Mouse (Mus musculus) C2C12 (cell line): ENCODE data around the gene Cep89. TPM values are rescaled to one million over a fixed set of nuclear protein-coding genes. Genes with fewer than 3 reads are reported as not detected.
A peak's percentile ranks its signal among the peaks of the same experiment; 100 is the strongest.

Source experiments
- H3K27me3 ChIP-seq: one replicate; pipeline ENCODE4 v1.6.1; 2011; ENCODE audit not compliant: control insufficient read depth, insufficient read depth, insufficient read length
- H3K36me3 ChIP-seq: one replicate; pipeline ENCODE4 v1.6.1; 2011; ENCODE audit not compliant: control insufficient read depth, insufficient read depth
- H3K4me3 ChIP-seq: one replicate; pipeline ENCODE4 v1.5.1; 2011; ENCODE audit warnings: mild to moderate bottlenecking, control low read depth; ENCODE audit not compliant: poor library complexity, insufficient read depth, severe bottlenecking
- H3K79me2 ChIP-seq: one replicate; pipeline ENCODE4 v1.6.1; 2011; ENCODE audit not compliant: control insufficient read depth, insufficient read depth
- H3K79me3 ChIP-seq: one replicate; pipeline ENCODE4 v1.6.1; 2011; ENCODE audit warnings: low read depth, control low read depth
- H3ac ChIP-seq: one replicate; pipeline ENCODE3; 2011; ENCODE audit warnings: low read depth; ENCODE audit not compliant: control insufficient read depth, insufficient read length
- CEBPB ChIP-seq: IDR thresholded peaks from one replicate; pipeline ENCODE4 v1.6.1; 2011; ENCODE audit warnings: low read depth, mild to moderate bottlenecking, control low read depth, moderate library complexity
- CTCF ChIP-seq: IDR thresholded peaks from one replicate; pipeline ENCODE4 v1.5.1; 2011; ENCODE audit not compliant: control insufficient read depth, insufficient read depth, insufficient read length
- FOSL1 ChIP-seq: IDR thresholded peaks from one replicate; pipeline ENCODE4 v1.8.0; 2011; ENCODE audit warnings: mild to moderate bottlenecking, low read length; ENCODE audit not compliant: poor library complexity, insufficient read depth, severe bottlenecking
- MAX ChIP-seq: IDR thresholded peaks from one replicate; pipeline ENCODE4 v1.6.1; 2011; ENCODE audit warnings: mild to moderate bottlenecking, control low read depth
- MYOD1 ChIP-seq: IDR thresholded peaks from one replicate; pipeline ENCODE4 v1.6.1; 2011; ENCODE audit warnings: low read depth; ENCODE audit not compliant: control insufficient read depth, insufficient read length
- MYOG ChIP-seq: IDR thresholded peaks from one replicate; pipeline ENCODE4 v1.6.1; 2011; ENCODE audit not compliant: control insufficient read depth, insufficient read length; ENCODE audit errors: extremely low read depth
- USF1 ChIP-seq: IDR thresholded peaks from one replicate; pipeline ENCODE4 v1.6.1; 2011; ENCODE audit warnings: low read depth, mild to moderate bottlenecking, control low read depth, moderate library complexity
- long read RNA-seq, 2 experiments: library from polyadenylated mRNA; unstranded; transcript quantifications; one replicate each; pipeline ENCODE4 v2.0.0; 2019 to 2020
- polyA plus RNA-seq: library from polyadenylated mRNA; unstranded; fragments of >200 nt; fragmentation: generic; extraction: Trizol; gene quantifications from one replicate; pipeline ENCODE4 v1.2.1, GENCODE M21; 2012; ENCODE audit warnings: missing spikeins

Cep89 gene
- 20.5 TPM for polyA plus RNA-seq
- long read RNA-seq, experiment 1, transcript Cep89-201 (19 exons, 2,610 nt), result major isoform, 8 of 17 reads
- long read RNA-seq, experiment 1, partial matches to known transcripts, result 3 of 17 reads
- long read RNA-seq, experiment 1, other reads (novel, unspliced or antisense), result 6 of 17 reads
- long read RNA-seq, experiment 2, transcript Cep89-201 (19 exons, 2,610 nt), result major isoform, 166 of 228 reads
- long read RNA-seq, experiment 2, partial matches to known transcripts, result 27 of 228 reads
- long read RNA-seq, experiment 2, other reads (novel, unspliced or antisense), result 31 of 228 reads

DNA sequence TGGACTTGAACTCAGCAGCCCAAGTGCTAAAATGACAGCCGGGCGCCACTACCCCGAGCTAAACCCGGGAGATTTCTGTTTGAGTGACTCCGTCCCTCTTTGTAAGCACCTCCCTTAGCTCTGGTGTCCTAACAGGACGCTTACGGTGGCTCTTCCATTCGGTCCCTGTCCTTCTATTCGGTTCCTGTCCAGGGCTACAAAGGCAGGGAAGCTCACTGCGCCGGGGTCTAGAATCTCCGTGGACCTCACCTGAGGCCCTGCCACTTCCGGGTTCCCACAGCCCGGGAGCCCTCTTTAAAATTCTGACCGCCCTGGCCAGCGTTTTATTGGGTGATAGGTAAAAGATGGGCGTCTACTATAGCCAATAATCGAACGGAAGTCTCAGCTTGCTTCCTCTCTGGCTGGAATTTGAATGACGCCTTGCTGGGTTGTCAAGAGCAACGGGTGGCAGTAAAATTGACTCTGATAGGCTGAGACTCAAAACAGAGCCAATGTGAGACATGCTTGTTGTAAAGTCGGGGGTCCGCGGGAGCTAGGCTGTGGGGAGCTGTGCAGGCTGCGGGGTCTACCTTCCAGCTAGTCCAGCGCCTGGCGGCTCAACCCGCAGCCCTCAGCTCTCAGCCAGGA lies at the start of gene Cep89, which contains the start of gene Faap24:
TSS of gene Cep89 (plus strand) at position 494 of the 627 bp plus-strand sequence.
TSS of gene Faap24 (minus strand) at position 295 of the 627 bp plus-strand sequence.
- Histone ChIP-seq H3K36me3 (peaks cover 18% of the 10 kb centered on the region), H3K27me3 (no peaks in the 10 kb centered on the region), H3ac (peak within 1 kb of the TSS; percentile 72), H3K79me3 (peaks cover 14% of the 10 kb centered on the region), H3K4me3 (peak within 1 kb of the TSS; percentile 75), H3K79me2 (peaks cover 29% of the 10 kb centered on the region)
- no peak for TF ChIP-seq MYOG
- no peak for TF ChIP-seq FOSL1
- TF ChIP-seq MAX, result no peak
- TF ChIP-seq CEBPB, result no peak
- TF ChIP-seq MYOD1, result no peak
- no peak for TF ChIP-seq USF1
- no peak for TF ChIP-seq CTCF

DNA sequence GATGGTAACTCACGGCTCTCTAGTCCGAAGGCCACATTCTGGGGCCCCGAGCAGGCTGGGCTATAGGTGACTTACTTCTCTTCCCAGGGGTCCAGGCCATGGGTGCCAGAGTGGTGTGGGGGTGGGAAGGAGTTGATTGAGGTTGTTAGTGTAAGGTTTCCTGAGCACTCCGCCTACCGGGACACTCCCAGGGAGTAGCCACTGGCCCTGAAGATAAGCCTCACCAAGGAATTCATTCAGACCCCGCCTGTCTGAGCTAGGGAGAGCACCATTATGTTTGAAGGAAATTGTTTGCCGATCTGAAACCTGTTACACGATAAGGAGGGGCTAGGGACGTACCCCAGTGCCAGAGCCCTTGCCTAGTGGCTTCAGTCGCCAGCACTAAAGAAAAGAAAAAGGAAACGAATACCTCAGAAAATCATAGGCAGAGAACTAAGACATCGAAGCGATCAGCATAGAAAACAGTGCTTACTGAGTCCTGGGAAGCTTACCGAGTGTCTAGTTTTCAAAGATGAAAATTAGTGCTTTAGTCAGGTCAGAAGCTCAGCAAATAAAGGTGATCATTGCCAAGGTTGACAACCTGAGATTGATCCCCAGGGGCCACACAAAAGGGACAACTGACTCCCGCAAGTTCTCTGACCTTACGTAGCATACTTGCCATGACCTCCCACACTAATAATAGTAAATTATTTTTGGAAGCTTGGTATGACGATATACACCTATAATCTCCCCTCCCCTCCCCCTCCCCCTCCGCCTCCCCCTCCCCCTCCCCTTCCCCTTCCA lies 48.7 kb upstream of the Cep89 start:
- H3K79me2 ChIP-seq, result no peaks in the 10 kb centered on the region
- TF ChIP-seq MAX, result no peak
- TF ChIP-seq USF1, result no peak
- no peak for TF ChIP-seq CEBPB
- TF ChIP-seq CTCF, result no peak
- TF ChIP-seq FOSL1, result no peak
- no peak for TF ChIP-seq MYOD1
- TF ChIP-seq MYOG, result no peak
- H3K27me3 ChIP-seq, result no peaks in the 10 kb centered on the region
- no peak overlapping the region for H3K4me3 ChIP-seq
- no peaks in the 10 kb centered on the region for H3K79me3 ChIP-seq
- H3ac ChIP-seq, result no peak overlapping the region
- no peaks in the 10 kb centered on the region for H3K36me3 ChIP-seq

DNA sequence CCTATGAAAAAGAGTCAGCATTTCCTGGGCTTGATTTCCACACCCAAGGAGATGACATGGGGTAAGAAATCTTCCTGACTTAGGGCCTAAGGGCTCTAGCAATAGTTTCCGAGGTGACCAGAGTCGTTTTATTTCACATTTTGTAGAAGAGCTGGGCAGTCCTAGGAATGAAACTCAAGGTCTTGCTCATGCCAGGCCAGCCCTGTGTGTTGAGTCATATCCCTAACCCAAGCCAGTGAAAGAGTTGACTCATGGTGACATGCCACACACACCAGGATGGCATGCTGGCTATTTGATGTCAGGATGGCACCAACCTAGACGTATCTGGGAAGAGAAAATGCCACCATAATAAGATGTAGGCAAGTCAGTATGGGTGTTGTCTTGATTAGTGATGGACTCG lies 47.8 kb upstream of the Cep89 start:
- no peak for TF ChIP-seq MYOG
- peak; percentile 74 for TF ChIP-seq MAX
- TF ChIP-seq CEBPB, result peak; percentile 16
- no peak for TF ChIP-seq USF1
- TF ChIP-seq FOSL1, result peak; percentile 73
- TF ChIP-seq MYOD1, result peak; percentile 26
- no peak for TF ChIP-seq CTCF
- H3K36me3 ChIP-seq, result no peaks in the 10 kb centered on the region
- no peaks in the 10 kb centered on the region for H3K27me3 ChIP-seq
- no peak overlapping the region for H3K4me3 ChIP-seq
- H3K79me3 ChIP-seq, result no peaks in the 10 kb centered on the region
- H3K79me2 ChIP-seq, result no peaks in the 10 kb centered on the region
- H3ac ChIP-seq, result no peak overlapping the region

DNA sequence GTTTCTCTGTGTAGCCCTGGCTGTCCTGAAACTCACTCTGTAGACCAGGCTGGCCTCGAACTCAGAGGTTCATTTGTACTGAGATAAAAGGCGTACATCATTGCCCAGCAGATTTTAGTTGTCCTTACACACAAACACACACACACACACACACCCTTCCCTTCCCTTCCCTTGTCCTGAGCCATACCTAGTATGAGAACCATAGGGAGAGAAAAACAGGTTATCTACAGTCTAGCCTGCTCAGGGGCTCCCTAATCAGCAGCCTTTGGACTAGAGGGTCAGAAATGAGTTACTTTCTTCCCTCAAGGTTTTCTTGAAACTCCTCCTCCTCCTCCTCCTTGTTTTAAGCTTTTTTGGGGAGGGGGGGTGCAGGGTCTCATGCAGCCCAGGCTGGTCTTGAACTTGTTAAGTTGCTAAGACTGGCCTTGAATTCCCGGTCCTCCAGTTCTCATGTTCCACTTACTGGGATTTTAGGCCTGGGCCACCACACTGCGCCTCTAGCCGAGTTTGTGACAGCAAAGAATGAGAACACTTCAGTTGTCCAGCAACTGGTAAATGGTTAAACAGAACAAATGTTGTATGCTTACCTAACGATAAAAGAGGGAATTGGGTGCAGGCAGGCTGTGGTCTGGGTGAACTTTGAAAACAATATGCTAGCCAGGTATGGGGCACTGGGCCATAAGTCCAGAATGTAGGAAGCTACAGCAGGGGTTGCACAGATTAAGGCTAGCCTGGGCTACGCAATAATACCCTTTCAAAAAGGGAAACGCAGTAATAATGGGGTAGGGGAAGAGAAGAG lies 46.8 kb upstream of the Cep89 start:
- Histone ChIP-seq H3K79me3 (no peaks in the 10 kb centered on the region), H3K79me2 (no peaks in the 10 kb centered on the region), H3K4me3 (no peak overlapping the region), H3K36me3 (no peaks in the 10 kb centered on the region), H3ac (no peak overlapping the region), H3K27me3 (no peaks in the 10 kb centered on the region)
- TF ChIP-seq MYOD1 (no peak), CTCF (no peak), CEBPB (no peak), USF1 (no peak), MYOG (no peak)

DNA sequence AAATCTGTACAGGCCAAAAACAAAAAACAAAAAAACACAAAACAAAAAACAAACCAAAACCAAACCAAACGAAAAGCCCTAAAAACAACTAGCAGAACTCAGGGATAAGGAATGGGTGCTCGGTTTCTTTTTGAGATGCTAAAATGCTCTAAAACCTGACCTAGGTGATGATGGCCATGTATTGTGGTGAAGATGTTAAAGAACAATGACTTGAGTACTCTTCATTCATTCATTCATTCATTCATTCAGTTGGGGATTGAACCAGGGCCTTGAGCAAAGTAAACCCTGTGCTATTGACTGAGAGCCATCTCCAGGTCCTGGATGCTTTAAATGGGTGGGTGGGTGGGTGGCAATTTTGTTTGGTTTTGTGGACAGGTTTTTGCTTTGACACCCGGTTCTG lies 45.7 kb upstream of the Cep89 start:
- H3K4me3 ChIP-seq, result no peak overlapping the region
- no peak overlapping the region for H3ac ChIP-seq
- no peaks in the 10 kb centered on the region for H3K79me3 ChIP-seq
- H3K27me3 ChIP-seq, result no peaks in the 10 kb centered on the region
- no peaks in the 10 kb centered on the region for H3K79me2 ChIP-seq
- TF ChIP-seq MYOG, result no peak
- no peak for TF ChIP-seq FOSL1
- TF ChIP-seq CEBPB, result no peak
- no peak for TF ChIP-seq USF1
- no peak for TF ChIP-seq MYOD1
- no peak for TF ChIP-seq MAX
- TF ChIP-seq CTCF, result no peak
- H3K36me3 ChIP-seq, result no peaks in the 10 kb centered on the region
